Mouse (Mus musculus): ENCODE data around the gene Tubd1. TPM values are rescaled to one million over a fixed set of nuclear protein-coding genes. Genes with fewer than 3 reads are reported as not detected.

Tubd1 gene
- polyA plus RNA-seq, 1 experiment: 6.6 TPM

DNA sequence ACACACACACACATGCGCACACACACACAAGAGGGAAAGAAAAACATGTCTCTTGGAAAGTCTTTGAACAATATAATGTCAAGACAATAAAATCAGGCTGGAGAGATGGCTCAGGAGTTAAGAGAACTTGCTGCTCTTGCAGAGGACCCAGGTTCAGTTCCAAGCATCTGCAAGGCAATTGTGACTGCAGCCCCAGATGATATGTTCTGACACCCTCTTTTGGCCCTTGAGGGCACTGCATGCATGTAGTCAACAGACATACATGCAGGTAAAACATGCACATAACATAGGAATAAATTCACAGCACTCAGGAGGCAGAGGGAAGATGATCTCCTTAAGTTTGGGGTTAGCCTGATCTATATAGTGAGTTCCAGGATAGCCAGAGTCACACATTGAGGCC is 2.6 kb downstream of the Tubd1 start:
- no peaks in the 10 kb centered on the region for H3K27me3 ChIP-seq (ENCODE audit: control insufficient read depth, insufficient read depth, insufficient read length)
- H3K4me2 ChIP-seq (ENCODE audit: low read depth): no peak overlapping the region
- H3K79me2 ChIP-seq (ENCODE audit: control insufficient read depth, insufficient read depth): peaks cover 29% of the 10 kb centered on the region
- no peak overlapping the region for H3K4me3 ChIP-seq
- H3ac ChIP-seq (ENCODE audit: control insufficient read depth, insufficient read length): no peak overlapping the region
- peaks cover 7% of the 10 kb centered on the region for H3K36me3 ChIP-seq (ENCODE audit: control insufficient read depth, insufficient read depth)
- TF ChIP-seq MYOG (IDR thresholded peaks at IDR 0.05; ENCODE audit: control insufficient read depth in 1 of 3, insufficient read depth in 1 of 3, insufficient read length in 2 of 3, low read depth in 2 of 3): no peak
- TF ChIP-seq CEBPB (IDR thresholded peaks at IDR 0.05; ENCODE audit: insufficient read depth, poor library complexity, severe bottlenecking): no peak
- no peak for TF ChIP-seq E2F4 (IDR thresholded peaks at IDR 0.05; ENCODE audit: insufficient read depth)
- no peak for TF ChIP-seq TCF3 (IDR thresholded peaks at IDR 0.05; ENCODE audit: insufficient read length, low read depth)
- TF ChIP-seq MYOD1 (IDR thresholded peaks at IDR 0.05; ENCODE audit: control insufficient read depth in 1 of 3, insufficient read length in 2 of 3, low read depth in 2 of 3): no peak
- no peak for TF ChIP-seq TCF12 (IDR thresholded peaks at IDR 0.05; ENCODE audit: insufficient read depth, poor library complexity, severe bottlenecking)
- no peak for TF ChIP-seq POLR2AphosphoS2 (IDR thresholded peaks at IDR 0.05; ENCODE audit: insufficient read length, low read depth)
- TF ChIP-seq USF1 (IDR thresholded peaks at IDR 0.05; ENCODE audit: low read depth): no peak
- no peak for TF ChIP-seq POLR2A (IDR thresholded peaks at IDR 0.05; ENCODE audit: insufficient read length, low read depth)
- no peak for TF ChIP-seq MAX (IDR thresholded peaks at IDR 0.05; ENCODE audit: low read depth)
- no peak for TF ChIP-seq REST (IDR thresholded peaks at IDR 0.05; ENCODE audit: insufficient read depth, insufficient read length)
- TF ChIP-seq SRF (IDR thresholded peaks at IDR 0.05; ENCODE audit: control insufficient read depth, insufficient read length, low read depth): no peak

DNA sequence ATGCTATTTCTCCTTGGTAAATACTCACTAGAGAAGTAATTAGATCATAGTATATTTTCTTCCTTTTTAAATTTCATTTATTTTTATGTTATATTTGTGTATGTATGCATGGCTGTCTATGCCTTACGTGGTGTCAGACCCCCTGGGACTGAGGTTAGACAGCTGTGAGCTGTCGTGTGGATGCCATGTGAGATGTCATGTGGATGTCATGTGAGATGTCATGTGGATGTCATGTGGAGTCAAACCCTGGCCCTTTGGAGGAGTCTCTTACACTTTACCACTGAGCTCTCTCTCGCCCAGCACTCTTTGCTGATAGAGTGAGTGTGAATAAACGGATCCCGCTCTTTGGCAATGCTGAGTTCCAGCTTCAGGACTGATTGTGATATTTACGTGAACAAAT is 8.7 kb downstream of the Tubd1 start:
- TF ChIP-seq E2F4 (IDR thresholded peaks at IDR 0.05; ENCODE audit: insufficient read depth) (no peak), MYOD1 (IDR thresholded peaks at IDR 0.05; ENCODE audit: control insufficient read depth in 1 of 3, insufficient read length in 2 of 3, low read depth in 2 of 3) (no peak), TCF12 (IDR thresholded peaks at IDR 0.05; ENCODE audit: insufficient read depth, poor library complexity, severe bottlenecking) (no peak), SRF (IDR thresholded peaks at IDR 0.05; ENCODE audit: control insufficient read depth, insufficient read length, low read depth) (no peak), REST (IDR thresholded peaks at IDR 0.05; ENCODE audit: insufficient read depth, insufficient read length) (no peak), MYOG (IDR thresholded peaks at IDR 0.05; ENCODE audit: control insufficient read depth in 1 of 3, insufficient read depth in 1 of 3, insufficient read length in 2 of 3, low read depth in 2 of 3) (no peak), USF1 (IDR thresholded peaks at IDR 0.05; ENCODE audit: low read depth) (no peak), MAX (IDR thresholded peaks at IDR 0.05; ENCODE audit: low read depth) (no peak), CEBPB (IDR thresholded peaks at IDR 0.05; ENCODE audit: insufficient read depth, poor library complexity, severe bottlenecking) (no peak), POLR2AphosphoS2 (IDR thresholded peaks at IDR 0.05; ENCODE audit: insufficient read length, low read depth) (no peak), TCF3 (IDR thresholded peaks at IDR 0.05; ENCODE audit: insufficient read length, low read depth) (no peak), POLR2A (IDR thresholded peaks at IDR 0.05; ENCODE audit: insufficient read length, low read depth) (no peak)

DNA sequence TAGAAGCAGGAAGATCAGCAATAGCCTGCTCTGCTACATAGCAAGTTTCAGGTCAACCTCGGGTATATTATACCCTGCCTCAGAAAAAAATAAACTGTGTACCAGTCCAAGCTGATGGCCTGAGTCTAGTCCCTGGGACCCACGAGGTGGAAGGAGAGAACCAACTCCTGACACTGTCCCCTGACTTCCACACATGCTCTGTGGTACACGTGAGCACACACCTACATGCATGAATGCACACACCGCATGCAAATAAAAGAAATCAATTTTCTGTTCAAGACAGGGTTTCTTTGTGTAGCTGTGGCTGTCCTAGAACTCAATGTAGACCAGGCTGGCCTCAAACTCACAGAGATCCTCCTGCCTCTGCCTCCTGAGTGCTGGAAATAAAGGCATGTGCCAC is 13.5 kb downstream of the Tubd1 start:
- no peak overlapping the region for H3ac ChIP-seq (ENCODE audit: control insufficient read depth, insufficient read length)
- TF ChIP-seq REST (IDR thresholded peaks at IDR 0.05; ENCODE audit: insufficient read depth, insufficient read length): no peak
- no peak for TF ChIP-seq POLR2AphosphoS2 (IDR thresholded peaks at IDR 0.05; ENCODE audit: insufficient read length, low read depth)
- no peak for TF ChIP-seq MYOG (IDR thresholded peaks at IDR 0.05; ENCODE audit: control insufficient read depth in 1 of 3, insufficient read depth in 1 of 3, insufficient read length in 2 of 3, low read depth in 2 of 3)
- no peak for TF ChIP-seq USF1 (IDR thresholded peaks at IDR 0.05; ENCODE audit: low read depth)
- no peak for TF ChIP-seq MYOD1 (IDR thresholded peaks at IDR 0.05; ENCODE audit: control insufficient read depth in 1 of 3, insufficient read length in 2 of 3, low read depth in 2 of 3)
- no peak for TF ChIP-seq E2F4 (IDR thresholded peaks at IDR 0.05; ENCODE audit: insufficient read depth)
- no peaks in the 10 kb centered on the region for H3K79me2 ChIP-seq (ENCODE audit: control insufficient read depth, insufficient read depth)
- no peak overlapping the region for H3K4me3 ChIP-seq
- H3K4me2 ChIP-seq (ENCODE audit: low read depth): no peak overlapping the region
- no peaks in the 10 kb centered on the region for H3K27me3 ChIP-seq (ENCODE audit: control insufficient read depth, insufficient read depth, insufficient read length)
- peaks cover 20% of the 10 kb centered on the region for H3K36me3 ChIP-seq (ENCODE audit: control insufficient read depth, insufficient read depth)

More for the DNA sequence above, 8.7 kb downstream of the Tubd1 start:
- Histone ChIP-seq H3K79me2 (ENCODE audit: control insufficient read depth, insufficient read depth) (no peaks in the 10 kb centered on the region), H3K36me3 (ENCODE audit: control insufficient read depth, insufficient read depth) (peaks cover 27% of the 10 kb centered on the region), H3K4me2 (ENCODE audit: low read depth) (no peak overlapping the region), H3K27me3 (ENCODE audit: control insufficient read depth, insufficient read depth, insufficient read length) (no peaks in the 10 kb centered on the region), H3K4me3 (no peak overlapping the region), H3ac (ENCODE audit: control insufficient read depth, insufficient read length) (no peak overlapping the region)

DNA sequence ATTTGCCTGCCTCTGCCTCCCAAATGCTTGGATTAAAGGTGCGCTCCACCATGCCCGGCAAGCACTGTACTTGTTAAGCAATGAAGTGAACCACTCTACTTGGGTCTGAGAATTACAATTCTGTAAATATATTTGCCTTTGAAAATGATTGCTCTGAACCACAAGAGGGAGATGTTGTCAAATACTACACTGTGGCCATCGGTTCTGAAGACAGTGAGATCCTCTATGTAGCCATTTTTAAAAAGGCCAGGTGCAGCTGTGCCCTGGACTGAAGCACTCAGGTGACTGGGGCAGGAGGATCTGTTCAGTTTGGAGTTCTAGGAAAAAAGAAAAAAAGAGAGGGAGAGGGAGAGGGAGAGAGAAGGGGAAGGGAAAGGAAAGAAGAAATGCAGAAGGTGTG is 23.6 kb downstream of the Tubd1 start:
- peak in 1 of 3 experiments; percentile 36 for TF ChIP-seq MYOD1 (IDR thresholded peaks at IDR 0.05; ENCODE audit: control insufficient read depth in 1 of 3, insufficient read length in 2 of 3, low read depth in 2 of 3)
- TF ChIP-seq POLR2AphosphoS2 (IDR thresholded peaks at IDR 0.05; ENCODE audit: insufficient read length, low read depth): no peak
- H3K79me2 ChIP-seq (ENCODE audit: control insufficient read depth, insufficient read depth): no peaks in the 10 kb centered on the region
- H3K36me3 ChIP-seq (ENCODE audit: control insufficient read depth, insufficient read depth): no peaks in the 10 kb centered on the region
- no peaks in the 10 kb centered on the region for H3K27me3 ChIP-seq (ENCODE audit: control insufficient read depth, insufficient read depth, insufficient read length)
- no peak overlapping the region for H3K4me2 ChIP-seq (ENCODE audit: low read depth)
- H3ac ChIP-seq (ENCODE audit: control insufficient read depth, insufficient read length): no peak overlapping the region
- no peak overlapping the region for H3K4me3 ChIP-seq

DNA sequence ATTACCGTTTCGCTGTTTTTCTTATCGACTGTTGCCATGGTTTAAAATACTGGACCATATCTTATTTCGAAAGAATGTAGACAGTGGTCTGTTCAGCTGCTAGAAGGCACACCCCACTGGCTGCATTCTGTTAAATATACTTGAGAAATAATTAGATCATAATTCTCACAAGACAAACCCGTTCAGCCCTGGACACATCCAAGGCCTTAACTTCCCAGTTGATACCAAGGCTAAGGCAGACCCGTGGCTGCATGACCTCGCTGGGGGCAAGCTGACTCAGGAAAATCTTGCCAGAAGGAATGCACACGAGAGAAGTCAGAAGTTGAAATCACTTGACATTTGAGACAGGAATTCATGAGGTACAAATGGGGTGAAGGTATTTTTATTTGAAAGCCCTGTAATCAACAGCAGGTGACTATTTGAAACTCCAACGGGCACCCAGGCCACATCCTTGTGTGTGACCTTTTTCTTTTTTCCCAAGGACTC is 25.5 kb downstream of the Tubd1 start:
- H3K79me2 ChIP-seq (ENCODE audit: control insufficient read depth, insufficient read depth): no peaks in the 10 kb centered on the region
- H3K4me3 ChIP-seq: no peak overlapping the region
- no peaks in the 10 kb centered on the region for H3K27me3 ChIP-seq (ENCODE audit: control insufficient read depth, insufficient read depth, insufficient read length)
- peak overlapping the region; percentile 68 for H3K4me2 ChIP-seq (ENCODE audit: low read depth)
- H3K36me3 ChIP-seq (ENCODE audit: control insufficient read depth, insufficient read depth): no peaks in the 10 kb centered on the region
- 0 out of 2 replicates have a peak, but pooled peaks have one; percentile 3 for TF ChIP-seq CEBPB (IDR thresholded peaks at IDR 0.05; ENCODE audit: insufficient read depth, poor library complexity, severe bottlenecking)
- TF ChIP-seq USF1 (IDR thresholded peaks at IDR 0.05; ENCODE audit: low read depth): no peak
- TF ChIP-seq MYOD1 (IDR thresholded peaks at IDR 0.05; ENCODE audit: control insufficient read depth in 1 of 3, insufficient read length in 2 of 3, low read depth in 2 of 3): peak in 2 of 3 experiments; percentile 31 to 43
- TF ChIP-seq POLR2AphosphoS2 (IDR thresholded peaks at IDR 0.05; ENCODE audit: insufficient read length, low read depth): peak; percentile 66
- TF ChIP-seq MYOG (IDR thresholded peaks at IDR 0.05; ENCODE audit: control insufficient read depth in 1 of 3, insufficient read depth in 1 of 3, insufficient read length in 2 of 3, low read depth in 2 of 3): peak in 2 of 3 experiments; percentile 35 to 59
- no peak overlapping the region for H3ac ChIP-seq (ENCODE audit: control insufficient read depth, insufficient read length)
